Mouse (Mus musculus) frontal cortex, postnatal 14 days (tissue): ENCODE data around the gene Itpr1.

Experiments
- DNase-seq, 2 experiments: peaks; one replicate each; pipeline ENCODE4 v3.0.0; 2022; ENCODE audit warnings: low spot score in 2 of 2

The Itpr1 gene

DNA sequence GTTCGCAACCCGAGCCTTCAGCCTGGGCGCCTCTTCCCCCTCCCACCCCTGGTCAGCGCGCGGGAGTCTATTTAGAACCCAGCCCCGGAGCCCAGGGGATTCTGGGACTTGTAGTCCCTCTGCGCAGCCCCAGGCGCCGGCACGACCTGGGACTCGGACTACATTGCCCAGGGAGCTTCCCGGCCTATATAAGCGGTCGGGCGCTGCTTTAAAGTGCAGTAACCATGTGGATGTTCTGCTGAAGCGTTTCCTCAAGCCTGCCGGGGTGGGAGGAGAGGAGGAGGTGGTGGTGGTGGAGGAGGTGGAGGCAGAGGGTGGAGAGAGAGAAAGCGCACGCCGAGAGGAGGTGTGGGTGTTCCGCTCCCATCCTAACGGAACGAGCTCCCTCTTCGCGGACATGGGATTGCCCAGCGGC, at the start of gene Itpr1:
Gene Itpr1, plus strand, starts transcription at position 216 of the 415 bp plus-strand sequence.
- DNase-seq, result peak; percentile 94 to 95

DNA sequence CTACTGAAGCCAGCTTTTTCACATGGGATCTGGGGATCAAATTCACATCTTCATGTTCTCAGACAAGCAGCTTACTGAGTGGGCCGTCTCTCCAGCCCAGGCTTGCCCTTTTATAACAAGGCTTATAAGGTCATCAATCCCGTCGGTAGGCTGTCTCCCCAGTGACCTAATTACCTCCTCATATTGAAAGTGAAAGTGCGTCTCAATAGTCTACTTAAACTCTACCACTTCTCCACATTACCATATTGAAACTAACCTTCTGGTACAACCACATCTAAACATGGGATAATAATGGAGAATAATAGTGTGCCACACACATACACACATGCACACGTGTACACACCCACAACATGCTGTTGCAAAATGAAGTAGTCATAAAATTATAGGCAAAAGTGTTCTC, 48.0 kb upstream of the Itpr1 start:
- no peak for DNase-seq

DNA sequence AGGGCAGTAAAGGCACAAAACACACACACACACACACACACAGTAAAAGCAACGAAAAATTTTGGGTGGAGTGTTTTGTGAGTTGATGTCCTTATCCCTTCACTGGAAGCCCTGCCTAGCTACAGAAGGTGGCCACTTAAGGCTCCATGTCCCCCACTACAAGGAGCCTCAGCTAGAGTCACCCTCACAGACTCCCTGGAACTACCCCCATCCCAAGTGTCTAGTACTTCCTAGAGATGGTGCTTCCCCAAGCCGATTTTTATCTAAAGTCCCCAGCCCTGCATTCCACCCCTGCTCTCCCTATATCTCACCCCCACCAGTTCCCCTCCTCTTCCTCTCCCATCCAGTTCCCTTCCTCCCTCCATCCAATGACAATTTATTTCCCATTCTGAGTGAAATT, 47.3 kb upstream of the Itpr1 start:
- DNase-seq, result no peak

DNA sequence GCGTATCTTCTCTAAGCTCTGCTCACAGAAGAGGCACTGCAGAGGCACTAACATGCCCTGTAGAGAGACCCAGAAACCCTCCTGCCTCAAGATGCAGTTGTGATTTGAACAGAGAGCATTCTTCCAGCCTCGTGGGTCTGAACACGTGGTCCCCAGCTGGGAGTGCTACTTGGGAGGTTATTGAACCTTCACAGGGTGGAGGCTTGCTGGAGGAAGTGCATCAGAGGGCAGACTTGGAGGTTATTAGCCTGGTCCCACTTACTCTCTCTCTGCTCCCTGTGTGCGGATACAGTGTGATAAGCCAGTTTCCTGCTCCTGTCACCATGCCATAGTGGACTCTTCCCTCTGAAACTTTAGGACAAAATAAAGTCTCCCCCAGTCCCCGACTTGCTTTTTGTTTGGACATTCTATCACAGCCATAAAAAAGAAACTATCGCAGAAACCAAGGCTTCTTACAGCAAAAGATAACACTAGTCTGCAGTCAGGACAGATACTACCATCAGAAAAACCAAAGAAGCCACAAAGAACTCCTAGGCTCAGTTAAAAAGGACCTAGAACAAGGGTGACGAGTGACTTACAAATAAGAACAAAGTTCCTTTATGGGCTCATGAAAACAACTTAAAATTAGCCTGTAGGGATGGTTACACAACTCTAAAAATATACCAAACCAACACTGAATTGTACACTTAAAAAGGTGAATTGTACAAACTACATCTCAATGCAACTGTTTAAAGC, 44.8 kb upstream of the Itpr1 start:
- DNase-seq, result no peak

DNA sequence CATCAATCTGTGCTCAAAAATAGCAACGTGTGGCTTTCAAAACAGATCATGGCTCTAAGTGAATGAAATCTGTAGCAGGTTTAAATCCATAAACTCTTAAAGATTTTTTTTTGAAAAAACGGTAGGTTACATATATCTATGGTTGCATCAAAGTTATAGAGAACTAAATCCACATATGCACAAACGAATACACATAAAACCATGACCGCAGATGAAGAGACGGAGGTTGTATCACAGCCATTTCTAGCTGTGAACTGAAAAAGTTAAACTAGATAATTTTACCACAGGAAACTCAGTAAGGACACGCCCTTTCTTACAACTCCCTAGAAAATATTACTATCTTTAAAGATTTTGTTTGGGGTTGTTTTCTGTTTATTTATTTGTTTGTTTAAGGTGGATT, 44.2 kb upstream of the Itpr1 start:
- DNase-seq, result no peak

DNA sequence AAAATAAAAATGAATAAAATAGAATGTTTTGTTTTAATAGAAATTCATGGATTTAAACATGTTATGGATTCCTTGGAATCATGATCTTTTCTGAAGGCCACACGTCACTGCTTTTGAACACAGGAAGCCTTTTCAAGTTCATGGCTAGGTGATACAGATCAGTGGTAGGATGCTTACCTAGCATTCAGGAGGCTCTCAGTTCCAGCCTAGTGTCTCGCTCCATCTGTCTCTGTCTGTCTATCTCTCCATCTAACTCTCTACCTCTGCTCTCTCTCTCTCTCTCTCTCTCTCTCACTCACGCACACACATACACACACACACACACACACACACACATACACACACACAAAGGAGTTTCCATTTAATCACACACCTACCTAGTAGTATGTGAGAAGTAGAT, 43.4 kb upstream of the Itpr1 start:
- DNase-seq, result no peak

DNA sequence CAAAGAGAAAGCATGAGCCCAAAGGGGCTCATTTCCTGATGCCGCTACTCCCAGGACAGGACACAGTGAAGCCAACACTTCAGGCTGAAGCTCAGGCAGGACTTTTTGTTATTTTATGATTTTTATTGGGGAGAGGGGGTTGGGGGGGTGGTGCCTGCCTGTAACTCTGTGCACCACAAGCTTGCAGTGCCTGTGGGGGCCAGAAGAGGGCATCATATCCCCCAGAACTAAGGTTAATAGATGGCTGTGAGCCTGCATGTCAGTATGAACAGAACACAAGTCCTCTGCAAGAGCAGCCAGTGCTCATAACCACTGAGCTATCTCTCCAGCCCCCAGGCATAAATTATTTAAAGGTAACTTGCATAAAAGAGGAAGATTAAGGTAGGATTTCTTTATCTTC, 40.7 kb upstream of the Itpr1 start:
- no peak for DNase-seq

DNA sequence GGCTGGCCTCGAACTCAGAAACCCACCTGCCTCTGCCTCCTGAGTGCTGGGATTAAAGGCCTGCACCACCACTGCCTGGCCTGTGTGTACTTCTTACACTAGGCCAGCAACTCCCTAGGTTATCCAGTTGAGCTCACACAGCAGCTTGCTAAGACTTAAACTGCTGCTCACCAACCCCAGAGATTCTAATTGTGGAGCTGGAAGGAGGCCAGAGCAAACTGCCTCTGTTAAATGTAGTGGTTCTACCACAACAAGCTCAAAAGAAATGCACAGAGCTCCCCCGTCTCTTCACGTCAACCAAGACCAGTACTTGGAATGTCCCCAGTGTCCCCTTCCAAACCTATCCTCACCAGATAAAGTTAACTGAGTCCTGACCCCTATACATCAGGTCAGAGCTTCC, 38.7 kb upstream of the Itpr1 start:
- DNase-seq, result no peak

DNA sequence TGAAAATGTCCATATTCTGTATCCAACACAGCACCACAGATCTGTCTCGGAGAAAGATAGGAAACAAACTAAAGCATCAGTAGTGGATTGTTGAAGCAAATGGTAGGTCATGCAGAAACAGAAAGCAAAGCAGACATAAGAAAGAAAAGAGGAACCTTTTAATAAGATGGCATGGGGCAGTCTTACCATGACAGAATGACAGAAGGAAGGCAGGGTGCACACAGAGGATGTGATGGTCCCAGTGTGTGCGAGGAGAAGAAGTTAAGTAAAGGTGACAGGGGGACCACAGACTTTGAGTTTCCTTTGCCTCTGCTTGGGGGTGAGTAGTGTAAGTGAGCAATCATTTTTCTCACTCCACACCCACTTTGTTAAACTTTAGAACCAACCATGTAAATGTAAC, 33.8 kb upstream of the Itpr1 start:
- no peak for DNase-seq

DNA sequence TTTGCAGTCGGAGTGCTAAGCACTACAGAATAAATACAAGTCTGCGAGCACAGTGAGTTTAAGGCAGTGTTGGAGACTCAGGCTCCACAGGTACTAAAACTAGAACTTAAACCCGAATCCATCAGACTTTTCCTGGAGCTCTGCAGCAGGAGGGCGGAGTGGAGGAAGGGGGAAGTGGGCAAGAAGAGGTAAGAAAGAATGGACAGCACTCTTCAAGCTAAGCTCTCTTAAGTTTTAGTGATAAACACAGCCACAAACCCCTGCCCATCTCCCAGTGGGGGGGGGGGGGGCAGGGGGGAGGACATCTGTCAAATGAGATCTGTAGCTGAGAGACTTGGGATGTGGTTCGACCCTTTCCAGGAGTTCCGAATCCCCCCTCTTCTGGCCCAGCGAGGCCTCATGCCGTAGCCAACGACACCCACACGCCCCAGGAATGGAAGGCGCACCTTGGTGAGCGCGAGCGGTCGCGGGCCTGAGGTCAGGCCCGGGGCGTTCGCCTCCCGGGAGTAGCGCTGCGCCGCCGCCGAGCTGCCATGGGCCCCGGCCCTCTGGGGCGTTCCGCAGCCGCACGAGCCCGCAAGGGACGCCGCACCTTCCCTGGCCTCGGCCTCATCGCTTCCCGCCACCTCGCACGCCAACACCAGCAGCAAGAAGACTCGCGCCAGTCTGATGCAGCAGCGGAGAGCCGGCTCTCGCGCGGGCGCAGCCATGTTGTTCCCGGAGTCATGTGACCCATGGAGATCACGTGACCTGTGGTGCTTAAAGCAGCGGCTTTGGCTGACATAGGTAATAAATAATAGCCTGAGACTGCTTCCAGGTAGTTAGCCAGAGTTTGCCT, 27.8 kb upstream of the Itpr1 start, which contains the start of gene Sumf1:
Gene Sumf1, minus strand, starts transcription at position 736 of the 838 bp plus-strand sequence.
- peak; percentile 80 to 85 for DNase-seq

DNA sequence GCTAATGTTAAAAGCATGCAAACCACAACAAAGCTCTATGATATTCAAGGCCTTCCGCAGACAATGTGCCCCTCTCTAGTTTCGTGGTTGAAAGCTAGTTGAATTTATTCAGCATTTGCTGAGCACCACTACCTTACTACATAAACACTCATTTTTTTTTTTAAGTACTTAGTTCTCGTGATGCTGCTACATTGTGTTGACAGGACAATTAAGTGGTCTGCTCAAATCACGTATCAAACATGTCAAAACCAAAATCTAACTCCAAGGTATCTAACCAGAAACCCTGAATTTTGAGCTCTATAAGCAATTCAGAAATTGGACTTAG, 27.2 kb upstream of the Itpr1 start:
- DNase-seq, result no peak

DNA sequence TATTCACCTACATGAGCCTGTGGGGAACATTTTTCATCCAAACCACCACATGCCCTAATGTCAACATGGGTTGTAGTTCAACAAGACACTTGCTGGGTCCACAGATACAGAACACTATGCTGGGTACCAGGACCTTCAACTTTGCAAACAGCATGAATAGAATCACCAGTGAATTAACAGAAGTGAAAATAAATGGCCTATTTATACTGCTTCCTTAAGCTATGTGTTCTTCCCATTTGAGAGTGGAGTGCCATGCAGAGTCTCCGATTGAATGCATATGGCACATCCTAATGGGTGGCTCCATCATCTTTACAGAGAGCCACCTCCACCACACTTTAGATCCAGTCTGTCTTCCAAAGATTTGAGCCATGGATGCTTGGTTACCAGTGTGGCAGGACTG, 22.2 kb upstream of the Itpr1 start:
- DNase-seq, result no peak

DNA sequence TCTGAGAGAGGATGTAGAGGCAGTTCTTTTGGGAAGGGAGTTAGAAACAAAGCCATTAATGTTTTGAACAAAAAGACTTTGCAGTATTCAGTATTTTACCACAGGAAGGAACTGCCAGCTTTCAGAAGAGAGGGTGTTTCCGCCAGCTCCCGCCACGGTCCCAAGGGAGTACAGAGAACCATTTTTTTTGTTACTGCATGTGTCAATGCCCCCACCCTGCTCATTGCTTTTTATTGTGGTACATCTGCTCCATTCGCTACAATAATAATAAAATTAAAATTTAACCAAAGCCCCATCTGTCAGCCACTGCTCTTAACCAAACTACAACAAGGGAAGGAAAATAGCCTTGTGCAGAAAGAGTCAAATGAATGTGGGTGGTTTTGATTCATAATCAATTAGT, 20.3 kb upstream of the Itpr1 start:
- DNase-seq, result no peak

DNA sequence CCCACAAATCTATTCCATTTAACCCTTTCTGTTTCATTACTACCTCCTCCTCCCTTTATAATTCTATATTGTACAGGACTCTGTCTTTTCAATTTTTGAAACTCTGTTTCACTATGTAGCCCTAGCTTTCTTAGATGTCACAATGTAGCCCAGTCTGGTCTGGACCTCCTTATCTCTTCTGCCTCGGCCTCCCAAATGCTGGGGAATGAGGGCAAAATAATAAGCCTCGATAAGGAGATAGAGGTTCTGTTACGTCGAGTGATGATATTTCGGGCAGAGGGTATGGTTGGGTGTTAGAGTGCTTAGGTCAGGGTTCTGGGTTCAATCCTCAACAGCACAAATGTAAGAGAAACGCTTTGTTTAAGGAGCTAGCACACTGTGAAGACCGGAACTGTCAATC, 16.2 kb upstream of the Itpr1 start:
- no peak for DNase-seq

DNA sequence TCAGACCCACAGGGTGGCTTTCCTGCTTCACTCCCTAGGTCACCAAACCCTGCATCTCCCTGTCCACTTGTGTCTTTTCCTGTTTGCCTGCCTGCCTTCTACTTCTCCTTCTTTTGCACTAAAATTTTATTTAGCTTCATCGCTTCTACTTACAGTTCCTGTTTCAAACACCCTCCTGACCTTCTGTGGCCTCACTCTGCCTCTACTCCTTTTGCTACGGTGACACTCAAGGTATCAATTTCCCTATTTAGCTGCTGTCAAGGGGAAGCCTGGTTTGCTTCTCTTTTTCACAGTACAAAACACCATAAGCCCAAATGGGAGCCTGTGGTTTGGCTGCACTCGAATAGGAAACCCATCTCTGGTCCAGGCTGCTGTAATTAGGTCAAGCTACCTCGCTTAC, 15.8 kb upstream of the Itpr1 start:
- DNase-seq, result no peak

DNA sequence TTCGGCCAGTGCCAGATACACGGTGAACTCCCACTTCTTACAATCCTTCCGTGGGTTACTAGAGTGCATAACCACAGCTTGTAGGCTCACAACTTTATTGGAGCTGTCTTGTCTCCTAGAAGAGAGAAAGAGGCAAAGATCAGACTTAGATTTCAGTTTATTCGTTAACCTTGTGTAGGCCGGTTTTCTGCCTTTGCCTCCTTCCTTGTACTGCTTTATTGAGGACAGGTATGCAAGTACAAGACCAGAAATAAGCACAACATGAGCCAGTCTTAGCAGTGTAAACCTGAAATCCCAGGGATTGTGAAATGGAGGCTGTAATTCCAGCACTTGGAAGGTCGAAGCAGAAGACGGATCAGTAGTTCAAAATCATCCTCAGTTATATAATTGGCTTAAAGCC, 14.6 kb upstream of the Itpr1 start:
- no peak for DNase-seq

DNA sequence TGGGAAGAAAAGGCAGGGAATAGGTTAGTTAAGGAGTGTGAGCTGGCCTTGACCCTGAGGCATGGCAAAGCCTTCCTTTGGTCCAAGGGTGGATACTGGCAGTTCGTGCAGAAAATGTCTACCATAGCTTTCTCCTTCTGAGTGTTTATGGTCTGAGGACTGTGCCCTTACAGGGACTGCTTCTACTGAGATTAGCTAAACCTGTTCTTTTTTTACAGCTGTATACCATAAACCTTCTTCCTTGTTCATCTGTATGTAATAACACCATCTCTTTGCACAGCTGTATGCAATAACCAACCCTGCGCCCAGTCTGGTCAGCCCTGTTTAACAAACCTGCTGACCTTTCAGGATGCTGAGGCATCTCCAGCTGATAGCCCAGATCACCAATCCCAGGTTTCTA, 8.6 kb upstream of the Itpr1 start:
- DNase-seq, result no peak

DNA sequence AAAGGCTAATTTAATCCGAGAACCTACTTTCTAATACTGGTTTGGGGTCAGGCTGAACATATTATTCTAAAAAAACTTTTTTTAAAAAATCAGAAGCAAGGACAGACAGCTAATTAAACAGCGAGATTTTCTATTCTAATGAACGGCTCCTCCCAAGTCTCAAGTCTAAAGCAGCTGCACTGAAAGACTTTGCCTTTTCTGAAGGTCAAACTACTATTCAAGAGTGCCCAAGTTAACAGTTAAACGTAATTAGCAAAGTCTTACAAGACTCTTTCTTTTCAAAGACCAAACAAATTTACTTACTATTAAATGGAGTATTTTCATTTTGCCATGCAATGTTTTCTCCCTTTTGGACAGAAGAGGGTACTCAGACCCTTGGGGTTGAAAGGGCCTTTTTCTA, 6.8 kb upstream of the Itpr1 start:
- no peak for DNase-seq

DNA sequence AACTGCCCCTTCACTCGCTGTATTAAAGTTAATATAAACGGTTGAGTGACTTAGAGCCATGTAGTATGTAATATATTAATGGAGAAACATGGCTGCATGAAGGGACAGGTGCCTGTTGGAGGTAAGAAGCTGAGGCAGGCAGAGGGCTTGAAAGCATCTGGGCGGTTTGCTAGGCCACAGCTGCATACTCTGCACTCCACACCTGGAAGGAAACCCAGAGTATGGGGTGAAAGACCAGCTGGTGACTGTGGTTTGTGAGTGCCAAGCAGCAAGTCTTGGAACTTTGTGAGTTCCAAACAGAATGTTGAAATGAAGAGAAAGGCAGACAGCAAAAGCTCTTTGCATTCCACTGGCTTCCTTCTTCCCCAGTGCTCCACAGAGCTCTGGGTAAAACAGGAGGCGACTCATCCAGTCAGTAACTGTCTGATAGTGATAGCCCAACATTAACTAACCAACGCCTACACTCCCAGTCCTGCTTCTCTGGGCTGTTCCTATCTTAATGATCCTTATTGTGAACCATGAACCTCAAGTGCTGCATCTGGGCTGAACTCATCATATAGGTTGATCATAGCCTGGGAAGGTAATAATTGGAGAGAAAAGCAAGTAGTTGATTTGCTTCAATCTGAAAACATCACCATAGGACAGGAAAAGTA, 5.9 kb upstream of the Itpr1 start:
- DNase-seq, result no peak

DNA sequence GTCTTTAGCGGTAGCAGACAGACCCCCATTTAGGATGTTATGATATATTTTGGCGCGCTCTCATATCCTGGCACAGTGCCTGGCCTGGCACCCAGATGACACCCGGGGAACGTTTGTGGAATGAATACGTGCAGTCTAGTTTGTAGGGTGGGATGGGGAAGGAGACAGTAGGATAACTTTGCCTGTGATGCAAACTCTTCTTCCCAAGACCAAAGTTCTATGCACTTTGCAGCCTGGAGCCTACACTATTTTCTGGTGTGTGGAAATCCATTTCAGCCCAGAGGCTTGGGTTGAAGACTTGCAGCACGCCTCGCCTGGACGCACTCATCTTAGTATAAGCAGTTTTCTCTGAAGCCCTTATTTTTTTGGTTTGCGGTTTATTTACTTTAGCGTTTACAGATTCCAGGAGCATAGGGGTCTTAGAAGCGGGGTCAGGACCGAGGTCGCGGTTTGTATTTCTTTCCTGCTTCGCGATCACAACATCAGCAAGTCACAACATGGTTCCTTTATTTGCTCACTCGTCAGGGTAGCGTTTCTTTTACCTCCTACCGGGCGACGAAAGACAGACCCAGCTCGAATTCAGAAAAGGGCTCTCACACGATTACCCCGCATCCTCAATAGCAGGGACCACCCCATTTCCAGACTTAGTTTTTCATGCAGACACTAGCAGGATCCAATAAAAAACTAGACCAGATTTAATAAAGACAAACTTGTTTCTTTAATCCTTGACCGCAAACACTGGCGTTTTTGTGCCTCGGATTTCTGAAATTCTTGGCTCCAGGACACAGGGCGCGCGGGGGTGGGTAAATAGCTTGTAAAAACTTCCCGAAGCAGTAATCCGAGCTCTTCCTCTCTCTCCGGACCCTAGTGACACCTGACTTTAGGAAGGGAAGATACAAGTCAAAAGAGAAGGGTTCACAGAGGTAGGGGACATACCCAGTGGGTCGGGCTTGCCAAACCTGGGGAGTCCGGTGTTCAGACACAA, 708 bp upstream of the Itpr1 start:
- no peak for DNase-seq

DNA sequence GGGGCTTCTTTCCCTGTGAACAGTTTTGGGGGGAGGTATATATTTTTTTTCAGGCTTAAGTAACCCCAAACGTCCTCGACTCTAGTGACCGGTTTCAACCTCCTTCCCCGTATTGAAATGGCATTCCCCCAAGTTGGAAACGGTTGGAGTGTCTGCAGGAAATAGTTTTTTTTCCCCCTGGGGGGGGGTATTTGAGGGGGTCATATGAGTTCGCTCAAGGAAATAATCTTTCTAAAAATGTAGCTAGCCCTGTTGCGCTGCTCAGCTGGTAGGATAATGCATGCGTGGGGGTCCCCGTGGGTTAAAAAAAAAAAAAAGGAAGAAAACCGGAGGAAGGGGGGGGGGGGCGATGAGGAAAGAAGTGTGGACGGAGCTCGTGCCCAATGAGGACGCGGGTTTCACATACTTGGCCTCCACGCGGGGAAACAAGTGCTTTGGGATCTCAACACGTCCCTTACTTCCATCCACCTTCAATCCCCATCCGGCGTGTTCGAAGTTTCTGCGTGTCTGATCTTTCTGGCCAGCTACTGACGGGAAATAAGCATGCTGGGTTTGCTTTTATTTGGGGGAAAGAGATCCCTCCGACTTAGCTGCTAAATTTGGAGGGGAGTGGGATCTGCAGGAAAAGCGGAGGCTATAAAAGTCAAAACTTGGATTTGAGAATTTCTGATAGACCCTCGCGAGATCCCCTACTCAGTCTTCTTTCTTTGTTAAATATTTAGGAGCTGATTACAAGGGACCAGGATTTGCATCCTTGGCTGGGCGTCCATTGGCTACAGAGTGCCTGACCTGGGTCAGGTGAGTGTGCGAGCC, 791 bp downstream of the Itpr1 start:
- DNase-seq, result no peak
